Mouse (Mus musculus) small intestine, adult 2 months (tissue): ENCODE data around the gene Sfi1.
"Not testable (repeated sequence)": the region's sequence is repeated elsewhere in the genome, so short reads cannot be mapped to it uniquely, and the experiment has no call there.

ENCODE experiments used
- CTCF ChIP-seq: fragments of 200-500 bp; IDR thresholded peaks from 2 replicates; pipeline ENCODE4 v1.5.1; 2012; ENCODE audit warnings: low read depth, mild to moderate bottlenecking, control low read depth, inconsistent platforms, low read length, moderate library complexity, mixed read lengths; ENCODE audit not compliant: insufficient replicate concordance, insufficient read length; ENCODE audit errors: extremely low read depth
- POLR2A ChIP-seq: fragments of 200-500 bp; IDR thresholded peaks from 2 replicates; pipeline ENCODE4 v1.6.1; 2012; ENCODE audit warnings: low read depth, mild to moderate bottlenecking, control low read depth, inconsistent platforms, low read length, moderate library complexity

- not testable (repeated sequence) for TF ChIP-seq CTCF, POLR2A
Observed at GRCm38 (mm10) chr11:3167129-3167528, 26.1 kb downstream of the Sfi1 start.
